ENCODE assay signal across 8 mouse cellular contexts in genomic region chr10:128211390-128212108, GRCm38 (mm10). TPM values are rescaled to one million over a fixed set of nuclear protein-coding genes. Genes with fewer than 3 reads are reported as not detected.
DNase-seq lines count a peak whose midpoint lies in the region; ATAC-seq and TF ChIP-seq lines count a peak whose summit lies in the region.

Spryd4 (minus strand) TSS chr10:128211807.

- H3K36me3 ChIP-seq in hindbrain, embryonic 10.5 days: peaks cover 11% of the 10 kb centered on the region
- no peaks in the 10 kb centered on the region for H3K36me3 ChIP-seq in lung, postnatal 0 days (ENCODE audit: insufficient read depth, low read length)

- H3K4me2 ChIP-seq in lung, postnatal 0 days (replicated peaks; ENCODE audit: low read depth, low read length): peak within 1 kb of the TSS; percentile 75

- peak within 1 kb of the TSS; percentile 85 for H3K27ac ChIP-seq in hindbrain, embryonic 10.5 days
- no peak within 1 kb of the TSS for H3K27ac ChIP-seq in lung, postnatal 0 days (ENCODE audit: low read length)

- H3K4me3 ChIP-seq in hindbrain, embryonic 10.5 days: peak within 1 kb of the TSS; percentile 72
- H3K4me3 ChIP-seq in lung, postnatal 0 days (ENCODE audit: low read depth, low read length): peak within 1 kb of the TSS; percentile 61

- H3K4me1 ChIP-seq in hindbrain, embryonic 10.5 days (replicated peaks): peaks cover 21% of the 10 kb centered on the region
- H3K4me1 ChIP-seq in lung, postnatal 0 days (ENCODE audit: insufficient read depth, low read depth, low read length): peaks cover 4% of the 10 kb centered on the region; the same call in 1 of the 2 replicates

- ATAC-seq in frontal cortex, adult (ENCODE audit: low TSS enrichment): peak; percentile 90
- peak; percentile 95 for ATAC-seq in lung, postnatal 0 days

- DNase-seq in MEL-GATA-1-ER (ENCODE audit: extremely low read depth, low read depth): peak; percentile 84
- DNase-seq in cerebellum, adult 8-10 months: peak; percentile 86
- DNase-seq in hindbrain, embryonic 10.5 days (ENCODE audit: low spot score): peak; percentile 93
- peak; percentile 89 for DNase-seq in layer of hippocampus, adult 9-11 months
- DNase-seq in lung, postnatal 0 days (ENCODE audit: low spot score): peak; percentile 92
- DNase-seq in ovary, postnatal 14 days (ENCODE audit: low spot score): peak; percentile 82
- peak; percentile 88 for DNase-seq in thymus, postnatal 25 days

- no peak for TF ChIP-seq EP300 in lung, postnatal 0 days (IDR thresholded peaks at IDR 0.05)

- peak; percentile 49 for TF ChIP-seq CTCF in lung, postnatal 0 days (IDR thresholded peaks at IDR 0.05)

- peak within 1 kb of the TSS; percentile 32; the same call in 1 of the 2 replicates for H3K9ac ChIP-seq in lung, postnatal 0 days (replicated peaks; ENCODE audit: low read depth)

- H3K27me3 ChIP-seq in hindbrain, embryonic 10.5 days (ENCODE audit: insufficient read depth, poor library complexity, severe bottlenecking): peaks cover 16% of the 10 kb centered on the region
- H3K27me3 ChIP-seq in lung, postnatal 0 days (replicated peaks; ENCODE audit: insufficient read depth, low read length): no peaks in the 10 kb centered on the region

- H3K9me3 ChIP-seq in hindbrain, embryonic 10.5 days: no peaks in the 10 kb centered on the region
- H3K9me3 ChIP-seq in lung, postnatal 0 days (ENCODE audit: low read length): no peaks in the 10 kb centered on the region

- WGBS in hindbrain, embryonic 10.5 days: under 1% methylated on average over 30 of the region's 30 CpGs
- under 1% methylated on average over 30 of the region's 30 CpGs for WGBS in lung, postnatal 0 days

RNA-seq across cellular contexts. Expression of gene Spryd4, which starts in this region (rescaled TPM):
- 27.3 and 27.5 TPM in 2 replicates for polyA plus RNA-seq in hindbrain, embryonic 10.5 days (2016; fragmentation: Nextera tagmentation; extraction: Ambion mirVana)
- 16.0 and 16.9 TPM in 2 replicates for polyA plus RNA-seq in lung, postnatal 0 days (2015; fragmentation: Nextera tagmentation; extraction: Ambion mirVana)
